Mouse (Mus musculus) ES-E14 (cell line): ENCODE results near the gene Lasp1. TPM values are rescaled to one million over a fixed set of nuclear protein-coding genes. Genes with fewer than 3 reads are reported as not detected.
A peak's percentile ranks its signal among the peaks of the same experiment; 100 is the strongest.
"Not testable (repeated sequence)": the region's sequence is repeated elsewhere in the genome, so short reads cannot be mapped to it uniquely, and the experiment has no call there.

Experiments
- DNase-seq: peaks from one replicate; pipeline ENCODE4 v3.0.0-alpha.2; 2013; ENCODE audit warnings: low read depth, low spot score
- H3K27ac ChIP-seq: 2 replicates; pipeline ENCODE4 v1.5.1; 2012; ENCODE audit warnings: low read depth, mild to moderate bottlenecking, low read length, moderate library complexity, mixed read lengths; ENCODE audit not compliant: poor library complexity, insufficient read depth, severe bottlenecking
- H3K36me3 ChIP-seq: 2 replicates; pipeline ENCODE4 v1.6.1; 2012; ENCODE audit warnings: mild to moderate bottlenecking, low read length, moderate library complexity, mixed read lengths; ENCODE audit not compliant: control insufficient read depth, poor library complexity, insufficient read depth, severe bottlenecking
- H3K4me1 ChIP-seq, 2 experiments: fragments of 150-350 bp in 1 of 2; sonication (generic) in 1 of 2; 2 replicates each; pipeline ENCODE4 v1.6.1; 2012; ENCODE audit warnings: low read length in 2 of 2, mild to moderate bottlenecking in 1 of 2, mixed read lengths in 1 of 2; ENCODE audit not compliant: control insufficient read depth in 2 of 2, insufficient read depth in 2 of 2, poor library complexity in 1 of 2
- H3K4me3 ChIP-seq, 2 experiments: fragments of 150-350 bp in 1 of 2; sonication (generic) in 1 of 2; 2 replicates each; pipeline ENCODE4 v1.5.1; 2012; ENCODE audit warnings: low read length in 2 of 2, low read depth in 1 of 2, mild to moderate bottlenecking in 1 of 2, mixed read lengths in 1 of 2; ENCODE audit not compliant: insufficient read depth in 1 of 2, poor library complexity in 1 of 2, severe bottlenecking in 1 of 2
- H3K9ac ChIP-seq: 2 replicates; pipeline ENCODE4 v1.6.1; 2012; ENCODE audit warnings: low read depth, mild to moderate bottlenecking, low read length, mixed read lengths; ENCODE audit not compliant: poor library complexity, insufficient read depth, severe bottlenecking
- H3K9me3 ChIP-seq: fragments of 150-350 bp; sonication (generic); 2 replicates; pipeline ENCODE4 v1.6.1; 2012; ENCODE audit warnings: low read depth, mild to moderate bottlenecking, low read length; ENCODE audit not compliant: control insufficient read depth, insufficient read depth
- CHD2 ChIP-seq: IDR thresholded peaks from 2 replicates; pipeline ENCODE4 v1.6.1; 2014; ENCODE audit warnings: mild to moderate bottlenecking, low read depth, low read length, inconsistent platforms
- HCFC1 ChIP-seq: IDR thresholded peaks from 2 replicates; pipeline ENCODE4 v1.6.1; 2012; ENCODE audit warnings: low read length, inconsistent platforms, borderline replicate concordance; ENCODE audit not compliant: insufficient read depth
- MAFK ChIP-seq: IDR thresholded peaks from 2 replicates; pipeline ENCODE4 v1.6.1; 2014; ENCODE audit warnings: mild to moderate bottlenecking, low read depth, low read length, inconsistent platforms; ENCODE audit not compliant: insufficient read depth
- ZC3H11A ChIP-seq: IDR thresholded peaks from 2 replicates; pipeline ENCODE4 v1.6.1; 2012; ENCODE audit warnings: low read depth, mild to moderate bottlenecking, inconsistent platforms, low read length, borderline replicate concordance
- ZNF384 ChIP-seq: IDR thresholded peaks from 2 replicates; pipeline ENCODE4 v1.6.1; 2012; ENCODE audit warnings: low read depth, low read length, inconsistent platforms
- in situ Hi-C, 2 experiments: fragments of 600-800 bp; cut with MboI; formaldehyde crosslinking; loops; one replicate each; pipeline ENCODE4 v1.15.1; 2025; ENCODE audit warnings: low sequenced_read_pairs in 2 of 2, inconsistent platforms in 1 of 2; ENCODE audit not compliant: unreplicated experiment in 2 of 2
- total RNA-seq: library from RNA; depleted of rRNA; stranded (reverse); fragments of 300-350 nt; gene quantifications from 2 replicates; pipeline ENCODE4 v1.2.3, GENCODE M21; 2012

The Lasp1 gene
- total RNA-seq, 1 experiment: 147 TPM

DNA sequence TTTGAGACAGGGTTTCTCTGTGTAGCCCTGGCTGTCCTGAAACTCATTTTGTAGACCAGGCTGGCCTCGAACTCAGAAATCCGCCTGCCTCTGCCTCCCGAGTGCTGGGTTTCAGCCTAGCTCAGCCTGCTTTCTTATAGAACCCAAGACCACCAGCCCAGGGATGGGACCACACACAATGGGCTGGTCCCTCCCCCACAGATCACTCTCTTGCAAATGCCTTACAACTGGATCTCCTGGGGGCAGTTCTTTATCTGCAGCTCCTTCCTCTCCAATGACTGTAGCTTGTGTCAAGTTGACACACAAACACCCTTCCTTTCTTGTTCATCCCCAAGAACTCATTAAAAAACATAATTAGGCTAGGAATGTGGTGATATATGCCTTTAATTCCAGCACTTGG, 10.8 kb upstream of the Lasp1 start:
- no peak overlapping the region for H3K9ac ChIP-seq
- in situ Hi-C loops: no loop called here
- no peak overlapping the region for H3K4me3 ChIP-seq
- TF ChIP-seq CHD2: no peak
- TF ChIP-seq HCFC1: no peak
- no peak for TF ChIP-seq ZC3H11A
- TF ChIP-seq ZNF384: 0 out of 2 replicates have a peak, but pooled peaks have one; percentile 48
- no peaks in the 10 kb centered on the region for H3K9me3 ChIP-seq
- peak overlapping the region; percentile 40; the same call in 1 of the 2 replicates for H3K27ac ChIP-seq
- H3K4me1 ChIP-seq: peaks cover 0 to 8% of the 10 kb centered on the region in 2 experiments; a peak in 1 of 4 replicates
- no peak for DNase-seq
- H3K36me3 ChIP-seq: no peaks in the 10 kb centered on the region

DNA sequence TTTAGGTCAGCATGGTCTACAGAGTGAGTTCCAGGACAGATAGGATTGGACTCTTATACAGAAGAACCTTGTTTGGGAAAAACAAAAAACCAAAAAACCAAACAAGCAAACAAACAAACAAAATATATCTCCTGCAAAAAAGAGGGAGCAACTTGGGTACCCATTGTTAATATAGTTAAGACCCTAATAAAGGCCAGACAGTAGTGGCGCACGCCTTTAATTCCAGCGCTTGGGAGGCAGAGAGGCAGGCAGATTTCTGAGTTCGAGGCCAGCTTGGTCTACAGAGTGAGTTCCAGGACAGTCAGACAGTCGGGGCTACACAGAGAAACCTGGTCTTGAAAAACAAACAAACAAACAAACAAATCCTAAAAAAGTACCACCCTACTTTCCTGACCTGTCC, 9.1 kb upstream of the Lasp1 start:
- DNase-seq: no peak
- in situ Hi-C loops: no loop called here
- H3K36me3 ChIP-seq: no peaks in the 10 kb centered on the region
- no peaks in the 10 kb centered on the region for H3K9me3 ChIP-seq
- TF ChIP-seq ZC3H11A (no peak), MAFK (no peak), CHD2 (no peak), ZNF384 (no peak), HCFC1 (no peak)
- H3K4me3 ChIP-seq: no peak overlapping the region
- H3K9ac ChIP-seq: no peak overlapping the region
- no peak overlapping the region for H3K27ac ChIP-seq
- H3K4me1 ChIP-seq: peaks cover 5 to 12% of the 10 kb centered on the region in 2 experiments; a peak in 3 of 4 replicates

DNA sequence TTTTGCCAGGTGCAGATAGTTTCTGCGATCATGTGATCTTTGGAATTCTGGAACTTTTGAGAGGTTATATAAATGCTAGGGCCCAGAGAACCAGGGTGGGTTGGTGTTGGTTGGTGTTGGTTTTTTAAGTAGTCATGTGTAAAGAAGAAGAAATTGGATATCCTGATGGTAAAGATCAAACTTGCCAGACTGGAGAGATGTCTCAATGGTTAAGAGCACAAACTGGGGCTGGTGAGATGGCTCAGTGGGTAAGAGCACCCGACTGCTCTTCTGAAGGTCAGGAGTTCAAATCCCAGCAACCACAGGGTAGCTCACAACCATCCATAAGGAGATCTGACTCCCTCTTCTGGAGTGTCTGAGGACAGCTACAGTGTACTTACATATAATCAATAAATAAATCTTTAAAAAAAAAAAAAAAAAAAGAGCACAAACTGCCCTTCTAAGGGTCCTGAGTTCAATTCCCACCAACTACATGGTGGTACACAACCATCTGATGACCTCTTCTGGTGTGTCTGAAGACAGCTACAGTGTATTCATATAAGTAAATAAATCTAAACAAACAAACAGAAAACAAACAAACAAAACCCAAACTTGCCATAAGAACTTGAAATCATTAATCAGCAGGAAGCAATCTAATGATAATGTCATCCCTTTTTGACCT, 7.9 kb upstream of the Lasp1 start:
- H3K27ac ChIP-seq, H3K4me3 ChIP-seq, H3K9ac ChIP-seq, DNase-seq, H3K36me3 ChIP-seq, H3K9me3 ChIP-seq, in situ Hi-C loops: not testable (repeated sequence)
- TF ChIP-seq ZNF384: 0 out of 2 replicates have a peak, but pooled peaks have one; percentile 17
- peaks cover 5 to 16% of the 10 kb centered on the region in 2 experiments; a peak in 3 of 4 replicates for H3K4me1 ChIP-seq

DNA sequence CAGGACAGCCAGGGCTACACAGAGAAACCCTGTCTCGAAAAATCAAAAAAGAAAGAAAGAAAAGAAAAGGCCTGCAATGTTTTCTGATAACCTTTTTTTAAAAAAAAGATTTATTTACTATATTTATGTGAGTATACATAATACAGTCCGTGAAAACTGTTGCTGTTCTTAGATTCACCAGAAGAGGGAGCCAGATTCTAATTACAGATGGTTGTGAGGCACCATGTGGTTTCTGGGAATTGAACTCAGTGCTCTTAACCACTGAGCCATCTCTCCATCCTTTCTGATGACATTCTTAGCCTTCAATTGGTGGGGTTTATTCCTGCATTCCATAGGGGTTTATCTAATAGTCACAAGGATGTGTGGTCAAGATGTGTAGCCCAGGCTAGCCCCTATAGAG, 5.6 kb upstream of the Lasp1 start:
- no peak overlapping the region for H3K4me3 ChIP-seq
- TF ChIP-seq HCFC1 (no peak), ZC3H11A (no peak), MAFK (no peak), ZNF384 (peak; percentile 62), CHD2 (no peak)
- H3K9ac ChIP-seq: no peak overlapping the region; the same call in 1 of the 2 replicates
- H3K9me3 ChIP-seq: no peaks in the 10 kb centered on the region
- in situ Hi-C loops: no loop called here
- DNase-seq: peak; percentile 72
- no peak overlapping the region; the same call in 1 of the 2 replicates for H3K27ac ChIP-seq
- no peaks in the 10 kb centered on the region for H3K36me3 ChIP-seq
- H3K4me1 ChIP-seq: peaks cover 5 to 16% of the 10 kb centered on the region in 2 experiments; a peak in 3 of 4 replicates

DNA sequence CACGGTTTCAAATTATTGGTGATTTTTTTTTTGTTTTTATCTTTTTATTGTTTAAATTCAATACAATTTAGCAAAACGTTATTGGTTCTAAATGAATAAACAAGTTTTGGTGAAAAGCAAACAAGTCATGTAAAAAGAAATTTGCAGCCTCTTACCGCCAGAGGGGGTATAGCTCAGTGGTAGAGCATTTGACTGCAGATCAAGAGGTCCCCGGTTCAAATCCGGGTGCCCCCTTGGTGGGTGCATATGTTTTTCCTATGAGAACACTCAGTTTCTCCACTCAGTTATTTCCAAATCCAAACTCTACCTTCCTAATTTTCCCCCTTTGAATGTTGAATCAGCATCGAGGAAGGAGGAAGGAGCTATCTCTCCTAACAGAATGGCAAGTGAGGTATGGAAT, 1.9 kb upstream of the Lasp1 start:
- no peak overlapping the region for H3K4me3 ChIP-seq
- H3K27ac ChIP-seq: no peak overlapping the region
- H3K9ac ChIP-seq: no peak overlapping the region
- H3K4me1 ChIP-seq: peaks cover 7 to 18% of the 10 kb centered on the region in 2 experiments
- H3K36me3 ChIP-seq: no peaks in the 10 kb centered on the region; the same call in 1 of the 2 replicates
- in situ Hi-C loops: no loop called here
- TF ChIP-seq CHD2 (no peak), ZC3H11A (no peak), HCFC1 (no peak), ZNF384 (no peak), MAFK (peak; percentile 84)
- DNase-seq: no peak
- H3K9me3 ChIP-seq: no peaks in the 10 kb centered on the region
